Mouse (Mus musculus) intestine, postnatal 0 days (tissue): ENCODE results near the gene Tmcc3. TPM values are rescaled to one million over a fixed set of nuclear protein-coding genes. Genes with fewer than 3 reads are reported as not detected.

Source experiments
- ATAC-seq: fragments of 200-750 bp; cut with Nextera tagmentation; 2 replicates; pipeline ENCODE4 v1.8.0; 2017; ENCODE audit warnings: mild to moderate bottlenecking, moderate TSS enrichment, moderate library complexity
- H3K27ac ChIP-seq: fragments of 300-500 bp; sonication (generic); 2 replicates; pipeline ENCODE4 v1.5.1; 2014; ENCODE audit warnings: mild to moderate bottlenecking, low read depth, low read length, moderate library complexity
- H3K27me3 ChIP-seq: fragments of 300-500 bp; sonication (generic); replicated peaks from 2 replicates; pipeline ENCODE4 v1.6.1; 2014; ENCODE audit warnings: low read length, mixed read lengths; ENCODE audit not compliant: control insufficient read depth, insufficient read depth
- H3K36me3 ChIP-seq: fragments of 300-500 bp; sonication (generic); 2 replicates; pipeline ENCODE4 v1.6.1; 2014; ENCODE audit warnings: mild to moderate bottlenecking, moderate library complexity; ENCODE audit not compliant: control insufficient read depth, insufficient read depth
- H3K4me1 ChIP-seq: fragments of 300-500 bp; sonication (generic); replicated peaks from 2 replicates; pipeline ENCODE4 v1.6.1; 2014; ENCODE audit warnings: antibody characterized with exemption, low read length, mixed read lengths; ENCODE audit not compliant: control insufficient read depth, insufficient read depth
- H3K4me2 ChIP-seq: fragments of 300-500 bp; sonication (generic); replicated peaks from 2 replicates; pipeline ENCODE4 v1.6.1; 2014; ENCODE audit warnings: low read depth, mild to moderate bottlenecking, moderate library complexity
- H3K4me3 ChIP-seq: fragments of 300-500 bp; sonication (generic); 2 replicates; pipeline ENCODE4 v1.5.1; 2014; ENCODE audit warnings: low read depth, low read length
- H3K9ac ChIP-seq: fragments of 300-500 bp; sonication (generic); 2 replicates; pipeline ENCODE4 v1.6.1; 2014; ENCODE audit warnings: mild to moderate bottlenecking, low read depth, low read length
- H3K9me3 ChIP-seq: fragments of 300-500 bp; sonication (generic); 2 replicates; pipeline ENCODE4 v1.6.1; 2016; ENCODE audit warnings: mixed run types; ENCODE audit not compliant: control insufficient read depth
- CTCF ChIP-seq: sonication (generic); IDR thresholded peaks from 2 replicates; pipeline ENCODE4 v1.5.1; 2016; ENCODE audit warnings: low read depth, mild to moderate bottlenecking, control low read depth, antibody characterized with exemption, moderate library complexity
- WGBS: fragments of 180-500 bp; shearing (Covaris S2); extraction: QIAGEN DNeasy Blood & Tissue Kit; methylation state at CpG from one replicate; pipeline ENCODE4 v1.1.7; 2014; 5-methylcytosine and 5-hydroxymethylcytosine counted together
- polyA plus RNA-seq: library from polyadenylated mRNA; unstranded; fragments of >200 nt; fragmentation: Nextera tagmentation; extraction: Ambion mirVana; gene quantifications from 2 replicates; pipeline ENCODE4 v1.2.1, GENCODE M21; 2015

Tmcc3 gene
- polyA plus RNA-seq, 1 experiment from 2014 or later, result 10.0 TPM

GRCm38 (mm10) chr10:94605491-94605890 lies 293.7 kb downstream of the Tmcc3 start:
- no peaks in the 10 kb centered on the region for H3K9me3 ChIP-seq
- 52% methylated on average over 4 of the region's 4 CpGs for WGBS
- H3K4me1 ChIP-seq, result 0 out of 2 replicates have a peak, but pooled peaks cover 2% of the 10 kb centered on the region
- no peak overlapping the region for H3K4me2 ChIP-seq
- no peaks in the 10 kb centered on the region for H3K27me3 ChIP-seq
- H3K4me3 ChIP-seq, result no peak overlapping the region
- ATAC-seq, result 0 out of 2 replicates have a peak, but pooled peaks have one; percentile 17
- no peaks in the 10 kb centered on the region for H3K36me3 ChIP-seq
- no peak for TF ChIP-seq CTCF
- H3K9ac ChIP-seq, result no peak overlapping the region
- no peak overlapping the region for H3K27ac ChIP-seq

GRCm38 (mm10) chr10:94609309-94609777 lies 297.6 kb downstream of the Tmcc3 start:
- 0 out of 2 replicates have a peak, but pooled peaks cover 2% of the 10 kb centered on the region for H3K4me1 ChIP-seq
- no peak overlapping the region for H3K4me2 ChIP-seq
- H3K36me3 ChIP-seq, result no peaks in the 10 kb centered on the region
- peak; percentile 96 for TF ChIP-seq CTCF
- H3K9me3 ChIP-seq, result no peaks in the 10 kb centered on the region
- H3K9ac ChIP-seq, result no peak overlapping the region
- H3K4me3 ChIP-seq, result no peak overlapping the region
- no peaks in the 10 kb centered on the region for H3K27me3 ChIP-seq
- 61% methylated on average over 5 of the region's 5 CpGs for WGBS
- peak; percentile 80 for ATAC-seq
- no peak overlapping the region for H3K27ac ChIP-seq

- no peak for ATAC-seq
- Histone ChIP-seq H3K4me1 (0 out of 2 replicates have a peak, but pooled peaks cover 2% of the 10 kb centered on the region), H3K9me3 (no peaks in the 10 kb centered on the region), H3K9ac (no peak overlapping the region), H3K36me3 (no peaks in the 10 kb centered on the region), H3K4me3 (no peak overlapping the region), H3K27me3 (no peaks in the 10 kb centered on the region), H3K4me2 (no peak overlapping the region), H3K27ac (no peak overlapping the region)
- WGBS, result 59% methylated on average over 13 of the region's 13 CpGs
- TF ChIP-seq CTCF, result no peak
These were observed 299.6 kb downstream of the Tmcc3 start for GRCm38 (mm10) chr10:94611228-94611968.

- TF ChIP-seq CTCF, result no peak
- WGBS, result 88% methylated on average over 4 of the region's 4 CpGs
- H3K36me3 ChIP-seq, result no peaks in the 10 kb centered on the region
- H3K4me1 ChIP-seq, result 0 out of 2 replicates have a peak, but pooled peaks cover 2% of the 10 kb centered on the region
- H3K4me2 ChIP-seq, result no peak overlapping the region
- H3K27ac ChIP-seq, result no peak overlapping the region
- H3K9me3 ChIP-seq, result no peaks in the 10 kb centered on the region
- no peak overlapping the region for H3K9ac ChIP-seq
- ATAC-seq, result no peak
- H3K4me3 ChIP-seq, result no peak overlapping the region
- H3K27me3 ChIP-seq, result no peaks in the 10 kb centered on the region
These were observed 300.3 kb downstream of the Tmcc3 start for GRCm38 (mm10) chr10:94611969-94612440.

- no peak overlapping the region for H3K9ac ChIP-seq
- no peaks in the 10 kb centered on the region for H3K9me3 ChIP-seq
- H3K4me2 ChIP-seq, result no peak overlapping the region
- no peak overlapping the region for H3K4me3 ChIP-seq
- H3K27me3 ChIP-seq, result 0 out of 2 replicates have a peak, but pooled peaks cover 7% of the 10 kb centered on the region
- no peak for ATAC-seq
- TF ChIP-seq CTCF, result no peak
- 87% methylated on average over 5 of the region's 5 CpGs for WGBS
- H3K36me3 ChIP-seq, result no peaks in the 10 kb centered on the region
- H3K4me1 ChIP-seq, result no peaks in the 10 kb centered on the region
- H3K27ac ChIP-seq, result no peak overlapping the region
These were observed 307.8 kb downstream of the Tmcc3 start for GRCm38 (mm10) chr10:94619586-94619985.

- no peaks in the 10 kb centered on the region for H3K4me1 ChIP-seq
- WGBS, result 68% methylated on average over 6 of the region's 6 CpGs
- no peak overlapping the region for H3K27ac ChIP-seq
- no peak for ATAC-seq
- 0 out of 2 replicates have a peak, but pooled peaks cover 7% of the 10 kb centered on the region for H3K27me3 ChIP-seq
- H3K9me3 ChIP-seq, result no peaks in the 10 kb centered on the region
- no peak overlapping the region for H3K4me2 ChIP-seq
- H3K36me3 ChIP-seq, result no peaks in the 10 kb centered on the region
- H3K9ac ChIP-seq, result no peak overlapping the region
- no peak overlapping the region for H3K4me3 ChIP-seq
- no peak for TF ChIP-seq CTCF
These were observed 308.8 kb downstream of the Tmcc3 start for GRCm38 (mm10) chr10:94620561-94620960.
